Mouse (Mus musculus) heart, adult 9 months (tissue): ENCODE results near the gene Spry1.
"Not testable (repeated sequence)": the region's sequence is repeated elsewhere in the genome, so short reads cannot be mapped to it uniquely, and the experiment has no call there.

Source experiments
- DNase-seq, 2 experiments: peaks; one replicate each; pipeline ENCODE4 v3.0.0; 2022; ENCODE audit warnings: low spot score in 2 of 2

The Spry1 gene

GRCm38 (mm10) chr3:37639690-37640089 lies at the start of gene Spry1:
Spry1 (plus strand) TSS chr3:37639947.
- DNase-seq, result peak; percentile 93 to 97

GRCm38 (mm10) chr3:37595721-37596120 lies 44.0 kb upstream of the Spry1 start:
- DNase-seq, result peak; percentile 14 to 62

- no peak for DNase-seq
Observed at GRCm38 (mm10) chr3:37596519-37596918, 43.2 kb upstream of the Spry1 start.

- DNase-seq, result no peak
Observed at GRCm38 (mm10) chr3:37597200-37597599, 42.5 kb upstream of the Spry1 start.

- DNase-seq, result not testable (repeated sequence)
Observed at GRCm38 (mm10) chr3:37599641-37600040, 40.1 kb upstream of the Spry1 start.

GRCm38 (mm10) chr3:37602356-37602755 lies 37.4 kb upstream of the Spry1 start:
- no peak for DNase-seq

- DNase-seq, result no peak
Observed at GRCm38 (mm10) chr3:37602890-37603289, 36.9 kb upstream of the Spry1 start.

- no peak for DNase-seq
Observed at GRCm38 (mm10) chr3:37603541-37603940, 36.2 kb upstream of the Spry1 start.

- DNase-seq, result peak; percentile 48 to 84
Observed at GRCm38 (mm10) chr3:37604976-37605875, 34.5 kb upstream of the Spry1 start.

- peak; percentile 25 to 27 for DNase-seq
Observed at GRCm38 (mm10) chr3:37605876-37606238, 33.9 kb upstream of the Spry1 start.

GRCm38 (mm10) chr3:37608926-37609325 lies 30.8 kb upstream of the Spry1 start:
- no peak for DNase-seq

GRCm38 (mm10) chr3:37610670-37611069 lies 29.1 kb upstream of the Spry1 start:
- no peak for DNase-seq

- DNase-seq, result peak; percentile 40 to 54
Observed at GRCm38 (mm10) chr3:37613722-37614121, 26.0 kb upstream of the Spry1 start.

GRCm38 (mm10) chr3:37614878-37615650 lies 24.7 kb upstream of the Spry1 start:
- DNase-seq, result no peak

- DNase-seq, result no peak
Observed at GRCm38 (mm10) chr3:37616586-37617547, 22.9 kb upstream of the Spry1 start.

GRCm38 (mm10) chr3:37632246-37632645 lies 7.5 kb upstream of the Spry1 start:
- no peak for DNase-seq

GRCm38 (mm10) chr3:37632751-37633150 lies 7.0 kb upstream of the Spry1 start:
- no peak for DNase-seq

- no peak for DNase-seq
Observed at GRCm38 (mm10) chr3:37634648-37635047, 5.1 kb upstream of the Spry1 start.

GRCm38 (mm10) chr3:37636921-37637320 lies 2.8 kb upstream of the Spry1 start:
- DNase-seq, result no peak

GRCm38 (mm10) chr3:37640162-37640721 lies 495 bp downstream of the Spry1 start:
- DNase-seq, result peak in 1 of 2 experiments; percentile 45

- peak; percentile 64 to 65 for DNase-seq
Observed at GRCm38 (mm10) chr3:37640810-37641209, 1.1 kb downstream of the Spry1 start.
